Mouse (Mus musculus) midbrain, embryonic 12.5 days (tissue): Measurements from ENCODE around the gene Ptpro. TPM values are rescaled to one million over a fixed set of nuclear protein-coding genes. Genes with fewer than 3 reads are reported as not detected.
A peak's percentile ranks its signal among the peaks of the same experiment; 100 is the strongest.

Experiments
- ATAC-seq: fragments of 200-750 bp; cut with Nextera tagmentation; 2 replicates; pipeline ENCODE4 v1.8.0; 2017; ENCODE audit warnings: low read depth, moderate TSS enrichment, moderate library complexity; ENCODE audit not compliant: low FRiP score
- H3K27ac ChIP-seq: fragments of 300-500 bp; sonication (generic); replicated peaks from 2 replicates; pipeline ENCODE4 v1.5.1; 2016; ENCODE audit warnings: mild to moderate bottlenecking
- H3K27me3 ChIP-seq: fragments of 300-500 bp; sonication (generic); 2 replicates; pipeline ENCODE4 v1.6.1; 2016; ENCODE audit warnings: mild to moderate bottlenecking
- H3K36me3 ChIP-seq: fragments of 300-500 bp; sonication (generic); 2 replicates; pipeline ENCODE4 v1.6.1; 2016
- H3K4me1 ChIP-seq: fragments of 300-500 bp; sonication (generic); 2 replicates; pipeline ENCODE4 v1.6.1; 2016
- H3K4me2 ChIP-seq: fragments of 300-500 bp; sonication (generic); replicated peaks from 2 replicates; pipeline ENCODE4 v1.6.1; 2016; ENCODE audit warnings: mild to moderate bottlenecking, moderate library complexity
- H3K4me3 ChIP-seq: fragments of 300-500 bp; sonication (generic); 2 replicates; pipeline ENCODE4 v1.5.1; 2016; ENCODE audit warnings: mild to moderate bottlenecking
- H3K9ac ChIP-seq: fragments of 300-500 bp; sonication (generic); replicated peaks from 2 replicates; pipeline ENCODE4 v1.6.1; 2016; ENCODE audit warnings: mild to moderate bottlenecking, moderate library complexity
- H3K9me3 ChIP-seq: fragments of 300-500 bp; sonication (generic); 2 replicates; pipeline ENCODE4 v1.6.1; 2016; ENCODE audit warnings: mild to moderate bottlenecking
- WGBS: fragments of 180-500 bp; shearing (Covaris S2); methylation state at CpG from one replicate; pipeline ENCODE4 v1.1.7; 2016; 5-methylcytosine and 5-hydroxymethylcytosine counted together
- polyA plus RNA-seq: library from polyadenylated mRNA; unstranded; fragments of >200 nt; fragmentation: Nextera tagmentation; extraction: Ambion mirVana; gene quantifications from 2 replicates; pipeline ENCODE4 v1.2.1, GENCODE M21; 2016

The Ptpro gene
- polyA plus RNA-seq, 1 experiment from 2014 or later: 30.7 TPM

DNA sequence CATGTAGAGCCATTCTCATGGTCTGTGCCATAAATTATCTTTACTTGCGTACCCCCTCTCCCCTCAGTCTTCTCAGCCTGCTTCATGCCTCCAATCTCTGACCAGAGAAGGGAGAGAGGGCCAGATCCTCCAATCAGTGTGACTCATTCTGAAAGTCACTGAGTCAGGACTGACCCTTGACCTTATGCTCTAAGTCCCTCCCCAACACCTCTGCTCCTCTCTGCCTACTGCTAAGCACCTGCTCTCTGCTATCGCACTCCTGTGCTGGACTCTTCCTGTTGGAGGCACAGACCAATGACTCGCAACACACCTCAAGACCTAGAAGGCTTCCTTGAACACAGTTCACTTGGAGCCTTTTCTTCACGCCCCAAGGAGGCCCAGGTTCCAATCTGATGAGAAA lies 240.5 kb downstream of the Ptpro start:
- Histone ChIP-seq H3K9ac (no peak overlapping the region), H3K4me1 (no peaks in the 10 kb centered on the region), H3K4me2 (no peak overlapping the region), H3K36me3 (no peaks in the 10 kb centered on the region), H3K4me3 (no peak overlapping the region), H3K27ac (no peak overlapping the region), H3K9me3 (no peaks in the 10 kb centered on the region), H3K27me3 (no peaks in the 10 kb centered on the region)
- WGBS: 93% methylated on average over 4 of the region's 4 CpGs
- ATAC-seq: no peak

DNA sequence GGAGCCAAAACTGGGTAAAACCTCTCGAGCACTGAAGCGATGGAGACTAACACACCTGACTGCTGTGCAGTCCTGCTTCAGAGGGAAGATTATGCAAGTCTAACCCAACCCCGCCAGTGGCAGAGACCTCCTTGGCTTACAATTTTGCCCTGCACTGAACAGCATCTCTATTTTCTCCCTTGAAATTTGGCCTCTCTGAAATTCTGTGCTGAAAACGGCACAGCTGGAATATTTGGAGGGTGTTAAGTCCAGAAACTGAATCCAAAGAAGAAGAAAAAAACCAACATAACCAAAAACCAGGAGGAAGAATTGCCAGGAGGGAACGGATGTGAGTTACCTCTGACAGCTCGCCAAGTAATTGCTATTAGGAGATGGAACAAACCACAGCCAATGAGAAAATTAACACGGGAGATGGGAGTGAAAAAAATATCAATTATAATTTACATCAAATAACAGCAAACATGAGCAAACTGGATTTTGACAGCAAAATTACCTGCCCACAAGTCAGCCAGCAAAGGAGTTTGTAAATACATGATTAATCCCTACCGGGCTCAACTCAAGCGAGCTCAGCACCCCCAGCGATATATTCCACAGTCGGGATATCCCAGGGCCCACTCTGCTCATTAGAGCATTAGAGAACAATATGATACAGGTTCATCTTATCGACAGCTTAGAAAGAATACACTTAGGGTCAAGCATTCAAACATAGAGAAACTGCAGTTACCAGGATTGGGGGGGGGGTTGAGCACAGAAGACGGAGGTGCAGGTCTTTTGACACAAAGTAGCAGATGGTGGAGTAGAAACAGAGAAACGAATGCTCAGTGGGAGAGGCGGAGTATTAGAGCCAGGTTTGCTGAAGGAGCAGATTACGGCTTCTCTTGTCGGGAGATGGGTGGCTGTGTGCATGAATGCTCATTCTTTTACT lies 241.4 kb downstream of the Ptpro start:
- no peaks in the 10 kb centered on the region for H3K27me3 ChIP-seq
- no peaks in the 10 kb centered on the region for H3K36me3 ChIP-seq
- H3K27ac ChIP-seq: no peak overlapping the region
- no peak overlapping the region for H3K4me3 ChIP-seq
- no peaks in the 10 kb centered on the region for H3K9me3 ChIP-seq
- WGBS: 89% methylated on average over 17 of the region's 17 CpGs
- ATAC-seq: no peak
- H3K9ac ChIP-seq: no peak overlapping the region
- no peak overlapping the region for H3K4me2 ChIP-seq
- H3K4me1 ChIP-seq: no peaks in the 10 kb centered on the region

DNA sequence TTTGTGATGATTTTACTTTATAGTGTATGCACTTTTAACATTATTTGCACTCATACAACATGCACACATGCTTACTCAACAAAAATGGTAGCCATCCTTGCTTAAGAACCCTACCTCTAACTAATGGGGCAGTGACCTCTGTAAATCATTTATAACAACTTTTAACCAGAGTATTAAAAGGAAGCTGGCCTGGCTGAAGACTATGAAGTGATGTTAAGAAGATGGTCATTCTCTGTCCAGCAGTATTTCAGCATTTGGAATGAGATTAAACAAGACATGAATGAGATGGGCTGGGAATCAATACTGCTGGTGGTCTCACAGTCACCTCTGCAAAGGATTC lies 242.0 kb downstream of the Ptpro start:
- Histone ChIP-seq H3K36me3 (no peaks in the 10 kb centered on the region), H3K27ac (no peak overlapping the region), H3K27me3 (no peaks in the 10 kb centered on the region), H3K9me3 (no peaks in the 10 kb centered on the region), H3K4me2 (no peak overlapping the region), H3K4me1 (no peaks in the 10 kb centered on the region), H3K4me3 (no peak overlapping the region), H3K9ac (no peak overlapping the region)
- no peak for ATAC-seq

DNA sequence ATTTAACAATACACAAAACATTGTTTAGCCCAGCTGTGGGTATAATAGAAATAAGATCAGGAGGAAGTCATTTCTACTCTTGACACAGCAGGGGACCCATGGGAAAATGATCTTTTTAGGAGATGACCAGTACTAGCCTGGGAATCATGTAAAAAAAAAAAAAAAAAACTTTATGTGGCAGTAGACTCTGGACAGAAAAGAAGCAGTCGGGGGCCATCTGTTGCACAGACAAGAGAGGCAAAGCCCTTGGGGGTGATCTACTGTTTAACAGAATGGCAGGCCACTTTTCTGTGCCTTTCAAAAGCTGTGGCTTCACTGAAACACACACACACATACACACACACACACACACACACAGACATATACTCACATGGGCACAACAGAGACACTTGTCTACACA lies 242.7 kb downstream of the Ptpro start:
- WGBS: 73% methylated on average over 1 of the region's 1 CpGs
- no peak overlapping the region for H3K9ac ChIP-seq
- H3K4me2 ChIP-seq: no peak overlapping the region

DNA sequence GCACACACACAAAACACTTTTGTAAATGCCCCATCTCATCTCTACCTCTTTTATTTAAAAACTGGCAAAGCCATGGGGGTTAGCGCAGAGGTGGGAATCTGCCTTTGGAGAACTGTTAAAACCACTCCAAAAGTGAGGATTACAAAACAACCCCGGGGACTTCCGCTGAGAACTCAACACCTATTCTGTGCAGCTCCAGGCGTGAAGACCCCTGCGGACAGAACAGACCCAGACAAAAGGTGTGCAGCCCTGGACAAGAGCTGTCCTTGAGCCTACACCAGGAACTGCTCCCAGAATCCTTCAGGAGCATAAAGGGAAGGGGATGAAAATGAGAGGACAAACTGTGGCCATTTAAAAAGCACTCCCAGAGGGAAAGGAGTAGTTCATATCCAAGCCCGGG lies 243.1 kb downstream of the Ptpro start:
- WGBS: 73% methylated on average over 6 of the region's 6 CpGs
- Histone ChIP-seq H3K36me3 (no peaks in the 10 kb centered on the region), H3K4me3 (no peak overlapping the region), H3K4me1 (no peaks in the 10 kb centered on the region), H3K9ac (no peak overlapping the region), H3K27me3 (no peaks in the 10 kb centered on the region), H3K27ac (no peak overlapping the region), H3K4me2 (no peak overlapping the region), H3K9me3 (no peaks in the 10 kb centered on the region)
- no peak for ATAC-seq

More for the DNA sequence above, 242.7 kb downstream of the Ptpro start:
- H3K27ac ChIP-seq: no peak overlapping the region
- no peak for ATAC-seq
- no peaks in the 10 kb centered on the region for H3K36me3 ChIP-seq
- no peak overlapping the region for H3K4me3 ChIP-seq
- no peaks in the 10 kb centered on the region for H3K4me1 ChIP-seq
- no peaks in the 10 kb centered on the region for H3K27me3 ChIP-seq
- no peaks in the 10 kb centered on the region for H3K9me3 ChIP-seq

DNA sequence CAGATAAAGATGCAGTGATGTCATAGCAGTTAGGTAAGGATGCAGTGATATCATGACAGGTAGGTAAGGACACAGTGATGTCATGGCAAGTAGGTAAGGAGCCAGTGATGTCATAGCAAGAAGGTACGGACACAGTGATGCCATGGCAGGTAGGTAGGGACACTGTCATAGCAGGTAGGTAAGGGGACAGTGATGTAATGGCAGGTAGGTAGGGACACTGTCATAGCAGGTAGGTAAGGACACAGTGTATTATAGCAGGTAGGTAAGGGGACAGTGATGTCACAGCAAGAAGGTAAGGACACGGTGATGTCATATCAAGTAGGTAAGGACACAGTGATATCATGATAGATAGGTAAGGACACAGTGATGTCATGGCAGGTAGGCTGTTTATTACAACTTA lies 244.4 kb downstream of the Ptpro start:
- Histone ChIP-seq H3K9ac (no peak overlapping the region), H3K4me2 (no peak overlapping the region), H3K4me1 (no peaks in the 10 kb centered on the region), H3K9me3 (no peaks in the 10 kb centered on the region), H3K4me3 (no peak overlapping the region), H3K36me3 (no peaks in the 10 kb centered on the region), H3K27ac (no peak overlapping the region), H3K27me3 (no peaks in the 10 kb centered on the region)
- WGBS: 94% methylated on average over 2 of the region's 2 CpGs
- no peak for ATAC-seq

DNA sequence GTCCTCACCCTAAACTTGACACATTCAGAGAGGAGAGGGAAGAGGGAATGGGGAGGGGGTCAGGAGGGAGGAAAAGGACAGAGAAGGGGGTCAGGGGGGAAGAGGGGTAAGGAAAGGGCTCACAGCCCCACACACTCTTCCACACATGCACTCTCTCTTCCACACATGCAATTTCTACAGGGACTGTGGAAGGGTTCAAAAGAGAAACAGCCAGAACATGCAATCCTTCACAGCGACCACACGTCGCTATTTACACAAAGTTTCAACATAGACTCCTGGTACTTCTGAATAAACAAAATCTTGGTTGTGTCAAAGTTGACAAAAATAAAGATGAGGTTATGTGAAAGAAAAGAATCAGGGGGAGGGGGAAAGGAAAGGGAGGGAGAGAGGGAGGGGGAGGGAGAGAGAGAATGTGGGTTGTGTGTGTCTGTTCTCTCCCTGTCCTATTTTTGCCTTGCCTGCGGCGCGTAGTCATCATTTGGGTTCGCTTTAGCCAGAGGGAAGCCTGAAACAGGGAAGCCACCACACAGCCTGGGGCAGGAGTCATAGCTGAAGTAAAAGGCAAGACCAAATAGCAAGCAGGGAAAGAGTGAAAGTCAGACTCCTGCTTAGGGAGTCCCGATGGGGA lies 245.2 kb downstream of the Ptpro start:
- Histone ChIP-seq H3K27ac (no peak overlapping the region), H3K4me2 (no peak overlapping the region), H3K9ac (no peak overlapping the region), H3K36me3 (no peaks in the 10 kb centered on the region), H3K9me3 (no peaks in the 10 kb centered on the region), H3K4me1 (no peaks in the 10 kb centered on the region), H3K4me3 (no peak overlapping the region), H3K27me3 (no peaks in the 10 kb centered on the region)
- 85% methylated on average over 8 of the region's 8 CpGs for WGBS
- ATAC-seq: no peak

DNA sequence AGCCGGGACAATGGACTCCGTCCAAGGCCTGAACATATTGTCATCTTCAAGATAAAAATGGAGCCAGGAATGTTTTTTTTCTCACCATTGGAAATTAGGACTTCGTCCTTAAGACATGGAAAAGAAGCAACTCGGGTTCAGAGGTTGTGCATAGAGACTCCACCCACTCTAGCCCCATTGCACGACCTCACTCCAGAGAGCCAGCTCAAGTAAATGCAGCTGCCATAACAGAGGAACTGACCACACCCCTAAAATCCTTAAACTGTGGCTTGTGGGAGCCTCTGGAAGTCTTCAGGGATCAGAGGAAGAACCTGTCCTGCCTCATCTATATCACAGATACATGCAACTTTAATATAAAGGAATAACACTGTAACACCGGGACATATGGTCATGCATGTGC lies 246.7 kb downstream of the Ptpro start:
- no peak overlapping the region for H3K4me2 ChIP-seq
- no peak overlapping the region for H3K4me3 ChIP-seq
- H3K9me3 ChIP-seq: no peaks in the 10 kb centered on the region
- ATAC-seq: no peak
- no peak overlapping the region for H3K9ac ChIP-seq
- no peaks in the 10 kb centered on the region for H3K27me3 ChIP-seq
- H3K4me1 ChIP-seq: no peaks in the 10 kb centered on the region
- 82% methylated on average over 6 of the region's 6 CpGs for WGBS
- H3K36me3 ChIP-seq: no peaks in the 10 kb centered on the region
- no peak overlapping the region for H3K27ac ChIP-seq

DNA sequence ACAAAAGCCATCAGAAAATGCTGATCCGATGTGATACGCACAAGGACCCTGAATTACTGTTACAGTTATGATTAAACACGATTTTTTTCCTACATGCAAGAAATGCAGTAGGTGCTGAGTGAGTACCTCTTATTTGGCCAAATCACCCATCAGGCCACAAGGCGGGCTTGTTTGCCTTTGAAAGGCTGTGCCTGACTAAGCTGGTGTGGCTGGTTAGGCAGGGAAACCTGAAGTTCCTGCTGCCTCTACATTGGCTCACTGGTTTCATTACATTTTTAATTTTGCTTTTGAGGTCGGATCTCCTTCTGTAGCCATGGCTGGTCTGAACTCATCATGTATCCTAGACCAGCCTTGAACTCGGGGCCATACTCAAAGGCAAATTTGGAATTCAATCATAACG lies 250.9 kb downstream of the Ptpro start:
- H3K4me3 ChIP-seq: no peak overlapping the region
- no peaks in the 10 kb centered on the region for H3K4me1 ChIP-seq
- no peak overlapping the region for H3K4me2 ChIP-seq
- H3K9ac ChIP-seq: no peak overlapping the region
- no peaks in the 10 kb centered on the region for H3K27me3 ChIP-seq
- no peaks in the 10 kb centered on the region for H3K36me3 ChIP-seq
- no peaks in the 10 kb centered on the region for H3K9me3 ChIP-seq
- H3K27ac ChIP-seq: no peak overlapping the region
- no peak for ATAC-seq
- 90% methylated on average over 7 of the region's 7 CpGs for WGBS

DNA sequence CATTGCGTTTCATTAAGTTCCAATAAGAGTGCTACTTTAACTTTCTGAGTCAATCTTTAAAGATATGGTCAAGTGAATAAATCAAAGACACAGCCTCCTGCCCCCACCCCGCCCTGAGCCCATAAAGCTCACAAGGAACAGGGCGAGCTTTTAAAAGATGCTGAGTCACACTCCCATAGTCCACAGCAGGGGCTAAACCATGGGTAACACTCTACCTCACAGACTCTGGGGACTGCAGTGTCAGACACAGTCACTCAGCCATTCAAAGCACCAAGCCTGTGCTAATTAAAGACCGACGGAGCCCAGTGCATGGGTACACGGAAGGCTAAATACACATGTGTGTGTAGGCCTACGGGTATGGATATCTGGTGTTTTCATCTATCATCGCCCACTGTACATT lies 251.3 kb downstream of the Ptpro start:
- no peak overlapping the region for H3K4me2 ChIP-seq
- no peak overlapping the region for H3K9ac ChIP-seq
- no peaks in the 10 kb centered on the region for H3K9me3 ChIP-seq
- no peak overlapping the region for H3K27ac ChIP-seq
- 83% methylated on average over 8 of the region's 8 CpGs for WGBS
- H3K4me3 ChIP-seq: no peak overlapping the region
- no peaks in the 10 kb centered on the region for H3K36me3 ChIP-seq
- H3K27me3 ChIP-seq: no peaks in the 10 kb centered on the region
- no peaks in the 10 kb centered on the region for H3K4me1 ChIP-seq
- ATAC-seq: no peak

DNA sequence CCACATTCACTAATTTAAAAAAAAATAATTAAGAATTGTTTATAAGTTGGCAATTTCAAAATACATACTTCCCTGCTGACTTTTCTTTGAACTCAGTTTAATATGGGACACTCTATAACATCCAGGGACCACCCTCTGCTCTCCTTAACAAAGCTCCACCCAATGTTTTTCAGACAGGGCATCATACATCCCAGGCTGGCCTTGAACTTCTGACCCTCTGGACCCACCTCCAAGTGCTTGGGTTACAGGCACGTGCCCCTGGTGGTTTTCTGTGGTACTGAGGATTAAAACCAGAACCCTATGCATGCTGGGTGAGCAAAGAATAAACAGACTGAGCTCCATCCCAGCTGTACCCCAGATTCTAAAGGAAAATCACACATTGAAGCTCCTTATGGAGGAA lies 251.9 kb downstream of the Ptpro start:
- H3K27ac ChIP-seq: no peak overlapping the region
- H3K4me3 ChIP-seq: no peak overlapping the region
- 60% methylated on average over 1 of the region's 1 CpGs for WGBS
- no peaks in the 10 kb centered on the region for H3K9me3 ChIP-seq
- no peaks in the 10 kb centered on the region for H3K27me3 ChIP-seq
- no peak overlapping the region for H3K4me2 ChIP-seq
- H3K9ac ChIP-seq: no peak overlapping the region
- H3K36me3 ChIP-seq: no peaks in the 10 kb centered on the region
- no peaks in the 10 kb centered on the region for H3K4me1 ChIP-seq
- ATAC-seq: 0 out of 2 replicates have a peak, but pooled peaks have one; percentile 34

DNA sequence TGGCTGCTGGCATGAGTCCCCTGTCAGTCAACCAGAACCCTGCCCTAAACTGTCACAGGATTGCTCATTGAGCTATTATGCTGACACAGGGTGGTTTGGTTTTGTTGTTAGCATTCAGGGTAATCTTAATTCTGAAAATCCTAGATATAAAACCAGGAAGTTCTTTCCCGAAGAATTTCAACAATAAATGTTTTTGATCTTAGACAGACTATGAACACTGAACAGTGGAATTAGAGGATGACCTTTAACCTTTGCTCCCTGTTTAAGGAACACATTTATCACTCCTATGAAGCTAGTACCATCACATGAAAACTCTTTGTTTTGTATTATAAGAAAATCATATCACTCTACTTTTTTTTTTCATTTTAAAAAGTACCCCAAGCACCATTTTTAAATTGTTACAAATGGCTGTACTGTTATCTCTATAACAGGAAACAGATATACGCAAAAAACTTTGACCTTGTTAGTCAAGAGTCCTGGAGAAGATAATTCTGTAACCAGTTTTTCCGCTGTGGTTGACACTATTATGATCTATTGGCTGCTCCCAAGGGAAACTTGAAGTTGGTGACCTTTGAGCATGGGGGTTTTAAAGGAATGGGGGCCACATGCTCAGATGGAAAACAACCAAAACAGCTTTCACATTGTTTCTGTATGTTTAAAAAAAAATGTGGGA lies 253.6 kb downstream of the Ptpro start:
- WGBS: 84% methylated on average over 3 of the region's 3 CpGs
- no peak for ATAC-seq
- H3K4me2 ChIP-seq: no peak overlapping the region
- H3K36me3 ChIP-seq: no peaks in the 10 kb centered on the region
- H3K4me1 ChIP-seq: no peaks in the 10 kb centered on the region
- H3K9me3 ChIP-seq: no peaks in the 10 kb centered on the region
- H3K27me3 ChIP-seq: no peaks in the 10 kb centered on the region
- H3K27ac ChIP-seq: no peak overlapping the region
- H3K9ac ChIP-seq: no peak overlapping the region
- H3K4me3 ChIP-seq: no peak overlapping the region
